Mouse (Mus musculus): ENCODE results near the gene Wdr66. TPM values are rescaled to one million over a fixed set of nuclear protein-coding genes. Genes with fewer than 3 reads are reported as not detected.

Gene Wdr66
- polyA plus RNA-seq, 1 experiment from 2014 or later = 0.21 TPM

- 72% methylated on average over 8 of the region's 8 CpGs for WGBS (ENCODE audit: insufficient replicate concordance)
- no peak overlapping the region for H3K4me2 ChIP-seq (ENCODE audit: low read depth, low read length)
- H3K9ac ChIP-seq (replicated peaks) = no peak overlapping the region
- H3K4me1 ChIP-seq (ENCODE audit: insufficient read depth) = 0 out of 2 replicates have a peak, but pooled peaks cover 2% of the 10 kb centered on the region
- no peaks in the 10 kb centered on the region for H3K27me3 ChIP-seq (ENCODE audit: insufficient read depth, low read length)
- H3K4me3 ChIP-seq (ENCODE audit: low read depth, low read length) = no peak overlapping the region
- ATAC-seq (no peak), DNase-seq (no peak)
- no peaks in the 10 kb centered on the region for H3K36me3 ChIP-seq (replicated peaks; ENCODE audit: insufficient read depth, low read length)
- no peaks in the 10 kb centered on the region for H3K9me3 ChIP-seq (ENCODE audit: low read length)
- TF ChIP-seq EP300 (IDR thresholded peaks at IDR 0.05; ENCODE audit: low read depth) = no peak
- no peak for TF ChIP-seq CTCF (IDR thresholded peaks at IDR 0.05; ENCODE audit: low read depth)
- H3K27ac ChIP-seq (ENCODE audit: low read depth) = peak overlapping the region; percentile 46
Measured at GRCm38 (mm10) chr5:123327686-123328085, 75.8 kb downstream of the Wdr66 start.

- H3K36me3 ChIP-seq (replicated peaks; ENCODE audit: insufficient read depth, low read length) = no peaks in the 10 kb centered on the region
- no peak for ATAC-seq
- no peak for DNase-seq
- no peak overlapping the region for H3K27ac ChIP-seq (ENCODE audit: low read depth)
- H3K4me2 ChIP-seq (ENCODE audit: low read depth, low read length) = no peak overlapping the region
- no peaks in the 10 kb centered on the region for H3K27me3 ChIP-seq (ENCODE audit: insufficient read depth, low read length)
- no peaks in the 10 kb centered on the region for H3K4me1 ChIP-seq (ENCODE audit: insufficient read depth)
- H3K4me3 ChIP-seq (ENCODE audit: low read depth, low read length) = no peak overlapping the region
- 74% methylated on average over 6 of the region's 6 CpGs for WGBS (ENCODE audit: insufficient replicate concordance)
- TF ChIP-seq CTCF (IDR thresholded peaks at IDR 0.05; ENCODE audit: low read depth) = no peak
- no peak for TF ChIP-seq EP300 (IDR thresholded peaks at IDR 0.05; ENCODE audit: low read depth)
- H3K9me3 ChIP-seq (ENCODE audit: low read length) = no peaks in the 10 kb centered on the region
- no peak overlapping the region for H3K9ac ChIP-seq (replicated peaks)
Measured at GRCm38 (mm10) chr5:123333566-123333965, 81.7 kb downstream of the Wdr66 start.

- no peak overlapping the region for H3K4me2 ChIP-seq (ENCODE audit: low read depth, low read length)
- H3K4me3 ChIP-seq (ENCODE audit: low read depth, low read length) = no peak overlapping the region
- no peaks in the 10 kb centered on the region for H3K36me3 ChIP-seq (replicated peaks; ENCODE audit: insufficient read depth, low read length)
- H3K9ac ChIP-seq (replicated peaks) = no peak overlapping the region
- DNase-seq = no peak
- 66% methylated on average over 4 of the region's 4 CpGs for WGBS (ENCODE audit: insufficient replicate concordance)
- H3K27me3 ChIP-seq (ENCODE audit: insufficient read depth, low read length) = no peaks in the 10 kb centered on the region
- no peaks in the 10 kb centered on the region for H3K9me3 ChIP-seq (ENCODE audit: low read length)
- no peak for TF ChIP-seq EP300 (IDR thresholded peaks at IDR 0.05; ENCODE audit: low read depth)
- TF ChIP-seq CTCF (IDR thresholded peaks at IDR 0.05; ENCODE audit: low read depth) = no peak
- H3K4me1 ChIP-seq (ENCODE audit: insufficient read depth) = no peaks in the 10 kb centered on the region
- ATAC-seq = no peak
- H3K27ac ChIP-seq (ENCODE audit: low read depth) = no peak overlapping the region
Measured at GRCm38 (mm10) chr5:123336205-123336961, 84.5 kb downstream of the Wdr66 start.

GRCm38 (mm10) chr5:123338463-123338862 lies 86.6 kb downstream of the Wdr66 start:
- H3K36me3 ChIP-seq (replicated peaks; ENCODE audit: insufficient read depth, low read length) = no peaks in the 10 kb centered on the region
- H3K27me3 ChIP-seq (ENCODE audit: insufficient read depth, low read length) = no peaks in the 10 kb centered on the region
- no peak for TF ChIP-seq EP300 (IDR thresholded peaks at IDR 0.05; ENCODE audit: low read depth)
- no peak for TF ChIP-seq CTCF (IDR thresholded peaks at IDR 0.05; ENCODE audit: low read depth)
- ATAC-seq (no peak), DNase-seq (no peak)
- H3K4me2 ChIP-seq (ENCODE audit: low read depth, low read length) = no peak overlapping the region
- peaks cover 3% of the 10 kb centered on the region for H3K4me1 ChIP-seq (ENCODE audit: insufficient read depth)
- no peak overlapping the region for H3K27ac ChIP-seq (ENCODE audit: low read depth)
- no peaks in the 10 kb centered on the region for H3K9me3 ChIP-seq (ENCODE audit: low read length)
- 52% methylated on average over 3 of the region's 3 CpGs for WGBS (ENCODE audit: insufficient replicate concordance)
- H3K9ac ChIP-seq (replicated peaks) = no peak overlapping the region
- H3K4me3 ChIP-seq (ENCODE audit: low read depth, low read length) = no peak overlapping the region

DNA sequence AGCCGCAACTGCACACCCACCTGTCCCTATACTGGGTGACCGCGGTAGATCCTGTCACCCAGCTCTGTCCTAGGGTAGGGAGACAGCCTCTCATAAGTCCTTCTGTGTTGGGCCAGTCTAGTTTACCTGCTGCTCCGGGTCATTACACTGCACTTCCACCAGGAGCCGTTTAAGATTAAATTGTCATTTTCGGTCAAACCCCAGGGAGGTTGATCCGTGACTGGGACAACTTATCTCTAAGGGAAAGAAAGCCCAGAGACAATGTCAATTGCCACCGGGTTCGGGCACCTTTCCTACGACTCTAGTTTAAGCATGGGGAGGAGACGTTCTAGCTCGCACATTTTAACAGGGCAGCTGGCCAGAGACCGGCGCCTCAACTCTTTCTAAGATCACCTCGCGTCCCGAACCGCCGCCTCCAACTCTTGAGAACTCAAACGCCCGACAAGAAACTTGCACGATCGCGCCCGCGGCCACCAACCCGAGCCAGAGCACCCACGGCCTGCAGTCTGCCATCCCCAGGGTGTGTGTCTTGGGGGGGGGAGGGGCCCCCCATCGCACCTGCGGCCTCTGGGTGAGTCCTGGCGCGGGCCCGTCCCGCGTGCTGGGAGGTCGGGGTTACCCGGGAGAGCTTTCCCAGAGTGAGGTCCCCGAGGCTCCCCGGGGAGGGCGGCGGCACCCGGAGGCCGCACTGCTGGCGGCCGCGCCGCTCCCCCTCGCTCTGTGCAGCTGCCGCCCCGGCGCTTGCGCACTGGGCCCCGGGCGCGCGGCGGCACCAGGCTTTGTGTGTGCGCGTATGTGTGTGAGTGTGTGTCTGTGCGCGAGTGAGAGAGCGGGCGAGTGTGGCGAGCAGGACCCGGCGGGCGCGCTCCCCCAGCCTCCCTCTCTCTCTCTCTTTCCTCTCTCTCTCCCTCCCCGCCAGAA lies 92.1 kb downstream of the Wdr66 start, which contains the start of gene Bcl7a:
Bcl7a (plus strand) TSS at position 128 of the 921 bp plus-strand sequence.
- no peak for TF ChIP-seq EP300 (IDR thresholded peaks at IDR 0.05; ENCODE audit: low read depth)
- peak; percentile 40 for TF ChIP-seq CTCF (IDR thresholded peaks at IDR 0.05; ENCODE audit: low read depth)
- peak; percentile 88 for DNase-seq
- Histone ChIP-seq H3K9me3 (ENCODE audit: low read length) (no peaks in the 10 kb centered on the region), H3K27me3 (ENCODE audit: insufficient read depth, low read length) (no peaks in the 10 kb centered on the region), H3K9ac (replicated peaks) (peak within 1 kb of the TSS; percentile 81), H3K36me3 (replicated peaks; ENCODE audit: insufficient read depth, low read length) (no peaks in the 10 kb centered on the region), H3K4me3 (ENCODE audit: low read depth, low read length) (peak within 1 kb of the TSS; percentile 76), H3K27ac (ENCODE audit: low read depth) (peak within 1 kb of the TSS; percentile 91), H3K4me2 (ENCODE audit: low read depth, low read length) (peak within 1 kb of the TSS; percentile 93), H3K4me1 (ENCODE audit: insufficient read depth) (peaks cover 20% of the 10 kb centered on the region)
- 1% methylated on average over 50 of the region's 69 CpGs for WGBS (ENCODE audit: insufficient replicate concordance)
- ATAC-seq = peak; percentile 72

DNA sequence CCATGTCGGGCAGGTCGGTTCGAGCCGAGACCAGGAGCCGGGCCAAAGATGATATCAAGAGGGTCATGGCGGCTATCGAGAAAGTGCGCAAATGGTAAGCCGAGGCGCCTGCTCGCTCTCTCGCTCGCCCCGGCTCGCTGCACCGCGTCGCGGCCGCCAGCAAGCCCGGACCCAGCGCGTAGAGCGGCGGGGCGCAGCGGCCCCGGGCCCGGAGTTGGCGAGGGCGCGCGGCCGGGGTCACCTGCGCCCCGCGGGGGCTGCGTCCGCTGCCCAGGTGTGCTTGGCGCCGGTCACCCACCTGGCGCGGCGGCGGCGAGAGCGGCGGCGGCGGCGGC lies 92.7 kb downstream of the Wdr66 start:
- Histone ChIP-seq H3K4me1 (ENCODE audit: insufficient read depth) (peaks cover 20% of the 10 kb centered on the region), H3K9me3 (ENCODE audit: low read length) (no peaks in the 10 kb centered on the region), H3K27ac (ENCODE audit: low read depth) (peak overlapping the region; percentile 91), H3K9ac (replicated peaks) (peak overlapping the region; percentile 81), H3K36me3 (replicated peaks; ENCODE audit: insufficient read depth, low read length) (no peaks in the 10 kb centered on the region), H3K4me2 (ENCODE audit: low read depth, low read length) (peak overlapping the region; percentile 93), H3K27me3 (ENCODE audit: insufficient read depth, low read length) (no peaks in the 10 kb centered on the region), H3K4me3 (ENCODE audit: low read depth, low read length) (peak overlapping the region; percentile 76)
- ATAC-seq (peak; percentile 24), DNase-seq (no peak)
- TF ChIP-seq EP300 (IDR thresholded peaks at IDR 0.05; ENCODE audit: low read depth) (no peak), CTCF (IDR thresholded peaks at IDR 0.05; ENCODE audit: low read depth) (no peak)
- under 1% methylated on average over 26 of the region's 51 CpGs for WGBS (ENCODE audit: insufficient replicate concordance)
